Mouse (Mus musculus): ENCODE data around the gene Wdr18.
A peak's percentile ranks its signal among the peaks of the same experiment; 100 is the strongest.

The Wdr18 gene

DNA sequence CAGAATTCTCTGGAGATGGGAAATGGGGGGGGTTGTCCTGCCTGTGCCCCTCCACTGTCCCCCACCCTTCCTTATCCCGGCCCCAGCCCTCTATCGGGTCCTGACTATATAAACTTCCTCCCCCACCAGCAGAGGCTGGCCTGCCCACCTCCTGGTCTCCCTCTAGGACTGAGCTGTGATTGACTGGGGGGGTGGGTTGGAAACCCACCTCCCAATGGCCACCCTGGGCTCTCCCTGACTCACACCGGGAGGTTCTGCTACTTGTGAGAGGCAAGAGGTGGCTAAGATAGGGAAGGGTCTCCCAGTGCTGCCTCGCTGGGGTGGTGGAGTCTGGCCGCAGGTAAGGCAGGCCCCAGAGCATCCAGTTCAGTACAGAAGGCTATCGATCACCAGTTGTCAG is 12.4 kb upstream of the Wdr18 start:
- no peak for DNase-seq

DNA sequence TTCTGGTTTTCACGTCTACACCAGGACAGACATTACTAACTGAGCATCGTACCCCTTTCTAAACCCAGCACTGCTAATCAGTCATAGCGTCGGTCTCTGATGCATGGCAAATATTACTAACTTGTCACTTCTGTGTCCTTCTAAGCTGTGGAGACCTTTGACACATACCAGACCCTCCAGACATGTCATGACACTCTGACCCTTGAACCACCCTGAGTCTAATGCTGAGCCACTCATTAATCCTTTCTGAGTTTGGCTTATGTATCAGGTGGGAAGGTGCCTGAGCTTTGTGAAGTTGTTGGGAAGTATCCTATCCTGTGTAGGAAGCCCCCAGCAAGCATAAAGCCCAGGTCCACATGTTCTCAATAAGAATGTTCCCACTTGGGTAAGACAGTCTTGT is 10.1 kb upstream of the Wdr18 start:
- DNase-seq = no peak

DNA sequence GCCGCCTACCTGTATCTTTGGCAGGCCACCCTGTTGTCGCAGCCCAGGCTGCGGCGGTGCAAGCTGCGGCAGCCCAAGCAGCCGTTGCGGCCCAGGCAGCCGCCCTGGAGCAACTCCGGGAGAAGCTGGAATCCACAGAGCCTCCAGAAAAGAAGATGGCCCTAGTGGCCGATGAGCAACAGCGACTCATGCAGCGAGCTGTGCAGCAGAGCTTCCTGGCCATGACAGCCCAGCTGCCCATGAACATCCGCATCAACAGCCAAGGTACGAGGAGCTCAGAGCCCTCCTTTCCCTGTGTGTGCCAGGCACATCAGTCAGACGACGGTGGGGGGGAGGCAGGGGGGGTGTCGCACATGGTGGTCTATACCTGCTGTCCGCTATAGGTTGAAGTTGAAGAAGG is 9.3 kb upstream of the Wdr18 start:
- DNase-seq = no peak

DNA sequence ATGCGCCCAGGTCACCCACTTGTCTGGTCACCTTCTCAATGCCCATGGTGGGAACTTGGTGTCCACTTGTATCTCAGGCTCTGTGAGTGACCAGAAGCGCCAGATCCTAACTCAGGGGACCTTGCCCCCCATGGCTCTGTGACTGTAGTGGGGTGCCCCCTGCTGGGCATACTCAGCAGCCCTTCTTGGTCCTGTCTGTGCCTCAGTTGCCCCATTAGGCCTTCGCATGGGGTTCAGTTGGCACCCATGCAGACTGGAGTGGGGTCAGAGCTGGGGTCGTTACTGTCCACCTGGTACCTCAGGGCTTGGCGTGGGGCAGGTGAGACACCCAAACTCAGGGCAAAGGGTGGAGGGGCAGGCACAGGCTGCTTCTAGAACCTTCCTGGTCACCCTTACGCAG is 6.0 kb upstream of the Wdr18 start:
- DNase-seq = no peak

DNA sequence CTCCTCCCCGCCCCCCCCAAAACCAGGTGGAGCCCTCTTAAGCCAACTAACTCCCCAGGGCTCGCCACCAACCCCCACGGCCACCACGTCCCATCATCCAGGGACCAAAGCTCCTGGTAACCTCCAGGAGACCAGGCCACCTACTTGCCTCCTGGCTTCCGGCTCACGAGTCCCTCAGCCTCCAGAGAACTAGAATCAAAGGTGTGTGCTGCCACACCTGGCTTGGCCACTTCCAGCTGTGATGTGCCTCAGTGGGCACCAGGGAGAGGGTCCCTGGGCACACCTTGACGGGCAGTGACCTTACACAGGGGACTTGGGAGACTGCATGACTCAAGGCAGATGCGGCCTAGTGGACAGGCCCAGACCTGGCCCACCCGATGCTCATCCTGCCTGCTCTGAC is 4.3 kb upstream of the Wdr18 start:
- no peak for DNase-seq

DNA sequence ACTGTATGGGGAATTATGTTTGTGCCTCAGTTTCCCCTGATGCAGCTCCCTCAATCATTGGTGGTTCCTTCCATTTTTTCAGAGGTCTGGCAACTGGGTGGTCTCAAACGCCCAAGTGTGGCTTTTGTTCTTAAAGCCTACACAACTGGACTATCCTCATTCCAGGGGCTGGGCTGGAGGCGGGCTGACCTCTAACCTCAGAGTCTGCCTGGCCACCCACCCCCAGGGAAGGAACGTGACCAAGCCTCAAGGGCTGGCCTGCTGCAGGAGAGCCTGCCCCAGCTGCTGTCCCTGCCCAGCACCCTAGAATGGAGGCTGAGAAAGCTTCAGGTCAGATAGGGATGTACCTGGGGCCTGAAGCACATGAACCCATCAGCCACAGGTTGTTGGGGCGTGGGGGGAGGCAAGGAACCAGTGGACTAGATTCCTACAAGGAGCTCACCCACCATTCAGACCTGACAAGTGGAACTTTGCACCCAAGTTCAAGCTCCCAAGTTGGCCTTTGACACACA is 3.3 kb upstream of the Wdr18 start:
- no peak for DNase-seq

DNA sequence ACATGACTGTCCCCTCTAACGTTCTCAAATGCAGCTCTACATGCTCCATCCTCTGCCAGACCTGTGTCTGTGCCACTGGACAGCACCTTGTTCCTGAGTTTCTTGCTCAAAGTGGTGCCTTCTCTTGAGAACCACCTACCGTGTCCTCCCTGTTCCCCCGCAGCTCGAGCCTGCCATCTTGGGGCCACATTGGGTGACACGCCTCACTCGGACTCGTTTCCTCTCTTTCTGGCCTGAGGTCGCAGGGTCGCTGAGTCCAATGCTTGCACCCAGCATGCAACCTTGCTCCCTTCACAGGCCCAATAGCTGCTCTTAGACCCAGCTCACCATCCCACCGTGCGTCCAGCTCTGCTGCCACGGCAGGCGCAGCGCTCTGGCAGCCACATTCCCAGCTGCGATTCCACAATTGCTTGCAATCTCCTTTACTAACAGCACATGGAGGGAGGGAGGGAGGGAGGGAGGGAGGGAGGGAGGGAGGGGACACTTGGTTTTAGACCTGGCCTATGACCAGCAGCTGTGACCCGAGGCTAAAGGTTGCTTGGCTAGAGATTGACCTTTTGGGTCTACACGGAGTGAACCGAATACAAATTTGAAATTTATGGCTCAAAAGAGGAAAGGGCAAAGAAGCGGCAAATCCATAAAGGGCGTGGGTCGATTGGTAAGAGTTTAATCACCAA is 1.7 kb upstream of the Wdr18 start:
- peak; percentile 84 for DNase-seq

DNA sequence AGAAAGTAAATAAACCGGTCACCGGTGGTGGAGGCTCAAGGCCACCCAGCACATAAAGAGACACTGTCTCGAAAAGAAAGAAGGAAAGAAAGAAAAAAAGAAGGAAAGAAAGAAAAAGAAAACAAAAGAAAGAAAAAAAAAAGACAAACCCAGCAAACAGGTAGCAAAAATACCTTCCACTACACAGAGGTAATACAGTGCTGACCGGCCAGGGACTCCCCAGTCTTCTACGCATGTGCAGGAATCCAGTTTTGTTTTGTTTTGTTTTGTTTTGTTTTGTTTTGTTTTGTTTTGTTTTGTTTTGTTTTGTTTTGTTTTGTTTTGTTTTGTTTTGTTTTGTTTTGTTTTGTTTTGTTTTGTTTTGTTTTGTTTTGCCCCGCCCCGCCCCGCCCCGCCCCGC is 540 bp upstream of the Wdr18 start:
- peak; percentile 82 for DNase-seq

DNA sequence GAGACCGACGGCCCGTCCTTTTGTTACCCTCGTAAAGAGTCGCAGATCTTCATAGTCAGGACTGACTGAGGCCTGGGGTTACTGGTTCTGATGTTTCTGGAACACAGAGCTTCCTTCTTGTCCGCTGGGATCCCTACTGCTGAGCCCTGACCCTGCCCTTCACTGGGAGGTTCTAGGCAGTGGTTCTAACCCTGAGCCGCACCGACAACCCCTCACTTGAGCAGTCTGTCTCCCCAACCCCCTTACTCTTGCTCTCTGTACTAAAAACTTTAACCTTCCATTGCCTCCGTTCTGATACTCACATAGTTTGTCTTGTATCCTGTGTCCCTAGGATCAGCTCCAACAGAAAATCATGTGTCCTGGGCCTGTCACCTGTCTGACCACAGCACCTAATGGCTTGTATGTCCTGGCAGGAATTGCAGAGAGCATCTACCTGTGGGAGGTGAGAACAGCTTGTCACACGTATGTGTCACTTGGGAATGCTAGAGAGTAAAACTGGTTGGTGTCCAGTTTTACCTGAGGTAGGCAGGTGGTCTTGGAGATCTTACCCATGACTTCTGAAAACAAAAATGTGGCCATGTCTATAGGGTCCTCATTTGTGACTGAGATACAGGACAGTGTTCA is 831 bp downstream of the Wdr18 start:
- peak; percentile 54 for DNase-seq

DNA sequence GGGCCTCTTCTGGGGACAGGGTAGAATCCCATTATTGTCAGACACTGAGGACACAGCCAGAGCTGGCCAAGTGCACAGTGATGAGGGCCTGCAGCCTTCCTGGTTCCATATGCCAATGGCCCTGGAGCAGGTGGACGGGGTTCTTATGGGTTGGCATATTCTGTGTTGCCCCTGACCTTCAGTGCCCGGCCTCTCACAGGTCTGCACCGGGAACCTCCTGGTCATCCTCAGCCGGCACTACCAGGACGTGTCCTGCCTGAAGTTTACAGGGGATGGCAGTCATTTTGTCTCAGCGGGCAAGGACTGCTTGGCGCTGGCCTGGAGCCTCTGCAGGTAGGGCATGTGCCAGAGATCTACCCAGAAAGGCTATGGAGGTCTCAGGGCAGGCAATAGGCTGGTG is 4.8 kb downstream of the Wdr18 start:
- DNase-seq = no peak

DNA sequence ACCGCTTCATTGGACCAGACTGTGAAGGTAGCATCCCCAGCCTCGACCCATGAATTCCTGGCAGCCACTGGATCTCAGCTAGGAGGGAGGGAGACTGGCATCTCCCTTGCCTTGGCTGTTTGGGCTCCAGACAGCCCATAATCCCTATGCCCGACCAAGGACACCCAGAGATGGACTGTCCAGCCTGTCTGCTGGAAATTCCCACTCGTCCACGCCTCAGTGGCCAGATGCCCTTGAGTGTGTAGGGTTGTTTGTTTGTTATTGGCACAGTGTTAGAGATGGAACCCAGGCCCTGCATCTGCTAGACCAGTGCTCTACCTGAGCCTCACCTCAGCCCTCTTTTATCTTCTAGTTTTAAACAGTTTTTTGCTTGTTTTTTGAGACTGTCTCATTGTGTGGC is 5.4 kb downstream of the Wdr18 start:
- DNase-seq = peak; percentile 26

DNA sequence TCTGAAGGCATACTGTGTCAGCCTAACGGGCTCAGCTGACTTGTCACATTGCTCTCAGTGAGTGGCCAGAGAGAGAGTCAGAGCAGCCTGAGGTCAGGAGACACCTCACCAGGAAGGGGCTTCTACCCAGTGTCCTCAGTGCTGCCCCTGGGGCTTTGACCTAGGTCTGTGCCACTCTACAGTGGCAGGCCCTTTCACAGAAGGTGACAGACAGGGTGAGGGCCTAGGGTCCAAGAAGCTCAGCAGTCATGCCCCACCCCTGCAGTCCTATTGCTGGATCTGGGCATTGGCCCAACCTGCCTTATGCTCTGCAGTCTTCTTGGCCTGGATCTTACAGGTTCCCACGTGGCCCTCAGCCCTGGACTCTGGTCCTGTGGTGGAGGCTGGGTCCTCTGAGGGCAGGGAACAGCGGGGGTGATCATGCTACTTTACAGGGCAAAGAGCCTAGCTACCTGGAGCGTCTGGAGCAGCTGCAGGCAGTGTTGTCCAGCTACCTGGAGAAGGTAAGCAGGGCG is 7.0 kb downstream of the Wdr18 start:
- peak; percentile 70 for DNase-seq

DNA sequence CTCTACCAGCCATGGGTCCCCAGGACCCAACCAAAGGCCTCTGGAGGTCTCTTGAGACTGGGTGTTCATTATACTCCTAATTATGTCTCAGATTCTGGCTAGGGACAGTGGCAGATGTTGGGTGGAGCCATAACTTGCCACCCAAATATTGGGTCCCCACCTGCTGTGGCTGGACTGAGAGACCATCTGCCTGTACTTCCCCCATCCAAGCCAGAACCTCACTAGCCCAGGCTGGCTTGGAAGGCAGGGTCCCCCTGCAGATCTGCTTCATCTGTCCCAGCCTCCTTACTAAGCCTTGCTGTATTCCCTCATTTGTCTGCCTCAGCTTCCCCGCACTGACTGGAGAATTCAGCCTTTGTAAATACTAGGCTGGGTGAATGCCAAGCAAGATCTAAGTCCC is 8.2 kb downstream of the Wdr18 start:
- DNase-seq = no peak

DNA sequence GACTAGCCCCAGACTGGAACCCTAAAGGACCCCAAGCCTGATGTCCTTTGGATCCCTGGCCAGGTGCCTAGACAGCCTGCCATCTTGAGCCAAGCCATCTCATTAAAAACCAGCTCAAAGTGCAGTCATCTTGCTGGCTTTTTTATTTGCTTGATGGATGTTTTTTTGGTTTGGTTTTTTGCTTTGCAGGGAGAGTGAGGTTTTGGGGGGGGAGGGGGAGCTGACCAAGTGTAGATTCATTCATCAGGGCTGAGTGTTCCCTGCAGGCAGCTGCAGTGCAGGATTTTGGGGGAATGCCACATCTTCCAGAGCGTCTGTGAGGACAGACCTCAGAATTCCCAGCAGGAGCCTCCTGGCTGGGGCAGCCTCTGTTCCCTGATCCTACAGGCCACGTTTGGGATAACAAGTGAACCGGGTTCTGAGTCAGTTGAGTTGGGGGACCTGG is 9.2 kb downstream of the Wdr18 start:
- DNase-seq = no peak

DNA sequence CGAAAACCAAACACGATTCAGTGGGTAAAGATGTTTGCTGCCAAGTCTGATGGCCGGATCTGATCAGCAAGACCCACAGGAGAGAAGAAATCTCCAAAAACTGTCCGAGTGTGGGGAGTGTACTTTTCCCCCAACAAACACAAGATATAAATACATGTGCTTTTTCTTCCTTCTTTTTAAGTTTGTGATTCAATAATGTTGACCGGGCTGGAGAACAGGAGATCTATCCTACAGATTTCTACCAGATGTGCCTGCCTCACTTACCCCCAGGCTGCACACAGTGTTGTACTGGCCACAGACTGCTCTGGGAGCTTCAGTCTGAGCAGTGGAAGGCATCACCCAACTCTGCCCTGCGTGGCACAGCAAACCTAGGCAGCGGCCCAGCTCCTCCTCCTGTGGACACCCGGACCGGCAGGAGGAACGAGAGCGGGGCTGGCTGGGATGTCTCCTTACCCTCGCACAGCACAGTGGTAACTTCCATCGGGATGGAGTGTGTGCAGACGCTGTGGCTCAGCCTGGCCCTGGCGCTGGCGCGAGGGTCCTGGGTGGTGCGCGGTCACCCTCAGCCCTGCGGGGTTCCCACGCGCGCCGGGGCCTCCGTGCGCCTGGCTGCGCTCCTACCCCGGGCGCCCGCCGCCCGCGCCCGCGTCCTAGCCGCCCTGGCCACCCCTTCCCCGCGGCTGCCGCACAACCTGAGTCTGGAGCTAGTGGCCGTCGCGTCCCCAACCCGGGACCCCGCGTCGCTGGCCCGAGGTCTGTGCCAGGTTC is 10.6 kb downstream of the Wdr18 start, which contains the start of gene Grin3b:
TSS of gene Grin3b (plus strand) at position 301 of the 768 bp plus-strand sequence.
- DNase-seq = no peak

DNA sequence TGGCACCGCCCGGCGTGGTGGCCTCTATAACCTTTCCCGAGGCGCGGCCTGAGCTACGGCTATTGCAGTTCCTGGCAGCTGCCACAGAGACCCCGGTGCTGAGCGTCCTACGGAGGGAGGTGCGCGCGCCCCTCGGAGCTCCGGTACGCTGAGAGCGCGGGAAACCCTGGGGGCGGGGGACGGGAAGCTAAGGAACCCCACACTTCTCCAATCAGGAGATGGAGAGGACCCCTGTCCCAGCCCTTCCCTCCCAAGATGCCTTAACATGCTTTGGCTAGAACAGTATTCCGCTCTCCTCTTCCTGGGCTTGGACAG is 11.2 kb downstream of the Wdr18 start:
- no peak for DNase-seq

DNA sequence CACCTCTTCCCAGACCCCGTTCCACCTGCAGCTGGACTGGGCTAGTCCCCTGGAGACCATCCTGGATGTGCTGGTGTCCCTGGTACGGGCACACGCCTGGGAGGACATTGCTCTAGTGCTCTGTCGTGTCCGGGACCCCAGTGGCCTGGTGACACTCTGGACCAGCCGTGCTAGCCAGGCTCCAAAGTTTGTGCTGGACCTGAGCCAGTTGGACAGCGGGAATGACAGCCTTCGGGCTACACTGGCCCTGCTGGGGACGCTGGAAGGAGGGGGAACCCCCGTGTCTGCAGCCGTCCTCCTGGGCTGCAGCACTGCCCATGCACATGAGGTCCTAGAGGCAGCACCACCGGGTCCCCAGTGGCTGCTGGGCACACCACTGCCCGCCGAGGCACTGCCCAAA is 12.9 kb downstream of the Wdr18 start:
- no peak for DNase-seq

DNA sequence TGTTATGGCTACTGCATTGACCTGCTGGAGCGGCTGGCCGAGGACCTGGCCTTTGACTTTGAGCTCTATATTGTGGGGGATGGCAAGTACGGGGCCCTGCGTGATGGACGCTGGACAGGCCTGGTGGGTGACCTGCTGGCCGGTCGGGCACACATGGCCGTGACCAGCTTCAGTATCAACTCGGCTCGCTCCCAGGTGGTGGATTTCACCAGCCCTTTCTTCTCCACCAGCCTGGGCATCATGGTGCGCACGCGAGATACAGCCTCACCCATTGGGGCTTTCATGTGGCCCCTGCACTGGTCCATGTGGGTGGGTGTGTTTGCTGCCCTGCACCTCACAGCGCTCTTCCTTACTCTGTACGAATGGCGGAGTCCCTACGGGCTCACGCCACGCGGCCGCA is 14.1 kb downstream of the Wdr18 start:
- no peak for DNase-seq

DNA sequence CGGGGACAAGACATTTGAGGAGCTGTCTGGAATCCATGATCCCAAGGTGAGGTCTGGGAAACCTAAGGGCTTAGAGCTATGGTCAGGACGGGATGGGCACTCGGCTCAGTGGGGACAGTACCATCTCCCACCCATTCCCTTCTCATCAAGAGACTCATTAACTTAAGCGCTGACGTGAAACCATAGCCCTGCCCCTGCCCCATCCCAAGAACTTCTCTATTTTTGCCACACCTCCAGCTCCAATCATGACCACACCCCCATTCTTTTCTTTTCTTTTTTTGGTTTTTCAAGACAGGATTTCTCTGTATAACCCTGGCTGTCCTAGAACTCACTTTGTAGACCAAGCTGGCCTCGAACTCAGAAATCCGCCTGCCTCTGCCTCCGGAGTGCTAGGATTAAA is 14.7 kb downstream of the Wdr18 start:
- DNase-seq = no peak

DNA sequence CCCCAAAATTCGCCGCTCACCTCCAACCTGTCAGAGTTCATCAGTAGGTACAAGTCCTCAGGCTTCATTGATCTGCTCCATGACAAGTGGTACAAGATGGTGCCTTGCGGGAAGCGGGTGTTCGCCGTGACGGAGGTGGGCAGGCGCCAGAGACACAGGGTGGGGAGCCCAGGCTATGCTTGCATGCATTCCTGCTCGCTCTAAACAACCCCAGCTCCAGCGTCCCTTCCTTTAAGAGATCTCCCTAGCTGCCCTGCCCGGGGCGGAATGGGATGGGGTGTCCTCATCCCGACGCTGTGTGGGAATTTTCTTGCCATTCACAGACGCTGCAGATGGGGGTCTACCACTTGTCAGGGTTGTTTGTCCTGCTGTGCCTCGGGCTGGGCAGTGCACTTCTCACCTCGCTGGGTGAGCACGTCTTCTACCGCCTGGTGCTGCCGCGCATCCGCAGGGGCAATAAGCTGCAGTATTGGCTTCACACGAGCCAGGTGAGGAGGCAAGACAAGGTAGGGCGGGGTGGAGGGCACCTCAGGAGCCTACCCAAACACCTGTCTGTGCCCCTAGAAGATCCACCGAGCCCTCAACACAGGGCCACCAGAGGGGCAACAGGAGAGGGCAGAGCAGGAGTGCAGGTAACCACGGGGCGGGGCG is 16.2 kb downstream of the Wdr18 start:
- DNase-seq = no peak

DNA sequence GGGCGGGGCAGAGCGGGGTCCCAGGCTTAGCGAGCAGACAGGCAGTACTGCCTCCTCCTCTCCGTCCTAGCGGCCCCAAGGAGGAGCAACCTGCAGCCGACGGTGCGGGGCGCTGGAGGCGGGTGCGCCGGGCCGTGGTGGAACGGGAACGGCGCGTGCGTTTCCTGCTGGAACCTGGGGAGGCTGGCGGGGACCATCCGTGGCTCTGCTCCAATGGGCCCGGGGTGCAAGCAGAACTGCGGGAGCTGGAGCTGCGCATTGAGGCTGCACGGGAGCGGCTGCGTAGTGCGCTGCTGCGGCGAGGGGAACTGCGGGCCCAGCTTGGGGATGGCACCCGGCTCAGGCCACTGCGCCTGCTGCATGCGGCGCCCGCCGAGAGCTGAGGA is 16.8 kb downstream of the Wdr18 start:
- no peak for DNase-seq

DNA sequence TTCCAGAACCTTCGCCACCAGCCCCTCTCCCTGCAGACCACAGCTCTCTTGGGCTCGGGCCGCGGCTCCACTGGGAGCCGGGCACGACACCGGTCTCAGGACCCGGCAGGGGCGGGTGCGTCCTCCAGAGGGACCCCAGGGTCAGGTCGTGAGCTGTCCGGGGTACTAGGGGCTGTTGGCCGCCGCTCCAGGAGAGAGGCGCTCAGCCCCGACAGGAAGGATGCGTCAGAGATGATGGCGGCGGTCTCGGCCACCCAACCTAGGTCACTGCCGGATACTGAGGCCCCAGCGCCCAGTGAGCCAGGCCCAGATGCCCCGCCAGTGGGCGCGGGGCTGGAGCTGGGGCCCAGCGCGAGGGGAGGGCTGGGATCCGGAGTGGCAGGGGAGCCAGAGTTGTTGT is 17.4 kb downstream of the Wdr18 start:
- DNase-seq = no peak

DNA sequence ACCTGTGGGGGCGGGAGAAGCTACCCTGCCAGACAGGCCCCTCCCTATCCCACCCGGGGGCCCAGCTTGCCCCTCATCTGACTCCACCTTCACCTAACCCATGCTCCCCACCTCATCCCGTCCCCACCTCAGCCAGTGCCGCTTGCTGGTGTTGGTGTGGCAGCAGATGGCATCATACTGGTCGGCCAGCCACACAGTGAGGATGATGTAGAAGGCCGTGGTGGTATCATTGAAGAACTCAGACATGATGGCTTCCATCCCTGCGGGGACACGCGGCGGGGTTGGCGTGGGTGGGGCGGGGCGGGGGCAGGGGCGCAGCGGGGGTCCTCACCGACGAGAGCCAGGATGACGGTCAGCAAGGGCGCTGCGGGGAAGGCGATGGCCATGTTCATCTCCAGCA is 18.1 kb downstream of the Wdr18 start:
- no peak for DNase-seq
